Mouse (Mus musculus): Measurements from ENCODE around the gene Pmvk.

DNA sequence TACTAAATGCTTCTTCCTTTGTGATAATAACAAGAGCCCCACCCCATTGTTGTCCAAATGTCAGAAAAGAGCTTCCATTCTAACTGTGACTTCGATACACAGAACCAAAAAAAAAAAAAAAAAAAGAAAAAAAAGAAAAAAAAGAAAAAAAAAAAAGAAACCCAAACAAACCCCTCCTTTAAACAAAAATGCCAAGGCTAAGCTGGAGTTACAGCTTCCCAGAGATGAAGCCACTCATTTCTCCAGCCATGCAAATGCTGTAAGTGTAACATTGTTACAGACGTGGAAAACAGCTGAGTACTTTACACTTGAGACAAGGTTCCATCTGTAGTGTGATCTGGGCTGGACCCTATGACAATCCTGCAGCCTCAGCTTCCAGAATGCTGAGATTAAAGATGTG lies 37.2 kb upstream of the Pmvk start:
- TF ChIP-seq CTCF (IDR thresholded peaks at IDR 0.05; ENCODE audit: low read depth), result no peak
- TF ChIP-seq EP300 (optimal IDR thresholded peaks at IDR 0.05), result no peak
